In genomic region chr19:41916853-41917252, GRCm38 (mm10) we compare ENCODE assay signal across 26 mouse cellular contexts. TPM values are rescaled to one million over a fixed set of nuclear protein-coding genes. Genes with fewer than 3 reads are reported as not detected.
A peak's percentile ranks its signal among the peaks of the same experiment; 100 is the strongest.
DNase-seq lines count a peak whose midpoint lies in the region; ATAC-seq and TF ChIP-seq lines count a peak whose summit lies in the region.
"Had no signal": no experiment of that assay in that cellular context is flagged by ENCODE, and none has a peak within 500 bp of the region (broad histone marks: within the 10 kb centered on the region; RNA-seq: fewer than 3 reads in every experiment).

No protein-coding gene starts in this region.

- TF ChIP-seq POLR2A in bone marrow macrophage, adult 2 months (IDR thresholded peaks at IDR 0.05; ENCODE audit: borderline replicate concordance, low read depth, low read length): no peak

- no peaks in the 10 kb centered on the region for H3K9me3 ChIP-seq in liver, embryonic 15.5 days (replicated peaks)
- H3K9me3 ChIP-seq in forebrain, embryonic 14.5 days (replicated peaks; ENCODE audit: control insufficient read depth, low read length): no peaks in the 10 kb centered on the region
- H3K9me3 ChIP-seq: embryonic facial prominence, embryonic 13.5 days; forebrain, embryonic 15.5 days; heart, embryonic 13.5 days; hindbrain, embryonic 12.5 days; limb, embryonic 10.5 days; midbrain, embryonic 12.5 days had no signal

- no peak for DNase-seq in liver
- peak; percentile 35 to 53 for DNase-seq in natural killer cell, adult 2 months (ENCODE audit: low spot score in 2 of 2)
- DNase-seq in heart, postnatal 25 days (ENCODE audit: low spot score): no peak
- no peak for DNase-seq in forebrain, embryonic 14.5 days (ENCODE audit: low spot score)
- DNase-seq: adrenal gland, postnatal 36 days; cerebellum, adult 11-12 months; cerebellum, postnatal 14 days; embryo, embryonic 11 days; gastrocnemius, postnatal 14 days; heart, adult 18-20 months; heart, postnatal 14 days; kidney, adult 8-10 months; kidney, postnatal 14 days; lung, adult 2 months; lung, postnatal 36 days; right cerebral cortex, postnatal 14 days had no signal

- 0 out of 2 replicates have a peak overlapping the region, but pooled peaks have one; percentile 38 for H3K27ac ChIP-seq in liver, embryonic 15.5 days (replicated peaks)
- peak overlapping the region; percentile 60 for H3K27ac ChIP-seq in bone marrow macrophage, adult 2 months (ENCODE audit: insufficient read depth, low read depth, low read length)
- no peak overlapping the region for H3K27ac ChIP-seq in forebrain, embryonic 14.5 days (ENCODE audit: low read depth, low read length)
- H3K27ac ChIP-seq: embryonic facial prominence, embryonic 13.5 days; forebrain, embryonic 15.5 days; heart, embryonic 13.5 days; hindbrain, embryonic 12.5 days; limb, embryonic 10.5 days; midbrain, embryonic 12.5 days had no signal

- 68% methylated on average over 4 of the region's 4 CpGs for WGBS in liver, embryonic 15.5 days (ENCODE audit: insufficient replicate concordance)
- 91% methylated on average over 4 of the region's 4 CpGs for WGBS in forebrain, embryonic 14.5 days

- H3K27me3 ChIP-seq in liver, embryonic 15.5 days: no peaks in the 10 kb centered on the region
- H3K27me3 ChIP-seq in forebrain, embryonic 14.5 days (replicated peaks; ENCODE audit: control insufficient read depth, insufficient read depth, low read length): no peaks in the 10 kb centered on the region
- H3K27me3 ChIP-seq: embryonic facial prominence, embryonic 13.5 days; forebrain, embryonic 15.5 days; heart, embryonic 13.5 days; hindbrain, embryonic 12.5 days; midbrain, embryonic 12.5 days had no signal

- intact Hi-C loops in heart, postnatal 25 days (cut with DNase I): no loop called here

- ATAC-seq in liver, embryonic 15.5 days (ENCODE audit: insufficient read depth): no peak
- peak; percentile 84 for ATAC-seq in megakaryocyte, adult 5-6 weeks (ENCODE audit: poor library complexity, severe bottlenecking)
- no peak for ATAC-seq in forebrain, embryonic 14.5 days
- no peak for ATAC-seq in frontal cortex, adult (ENCODE audit: low TSS enrichment)
- ATAC-seq: forebrain, embryonic 15.5 days had no signal

- no peak overlapping the region for H3K9ac ChIP-seq in liver, embryonic 15.5 days
- H3K9ac ChIP-seq in forebrain, embryonic 14.5 days (ENCODE audit: low read length): no peak overlapping the region
- H3K9ac ChIP-seq: embryonic facial prominence, embryonic 13.5 days; forebrain, embryonic 15.5 days; heart, embryonic 13.5 days; hindbrain, embryonic 12.5 days; midbrain, embryonic 12.5 days had no signal

- no peak overlapping the region for H3K4me3 ChIP-seq in liver, embryonic 15.5 days (replicated peaks)
- H3K4me3 ChIP-seq in bone marrow macrophage, adult 2 months (ENCODE audit: insufficient read depth, low read length): no peak overlapping the region
- no peak overlapping the region for H3K4me3 ChIP-seq in forebrain, embryonic 14.5 days (ENCODE audit: low read depth, low read length)
- H3K4me3 ChIP-seq: embryonic facial prominence, embryonic 13.5 days; forebrain, embryonic 15.5 days; heart, embryonic 13.5 days; hindbrain, embryonic 12.5 days; limb, embryonic 10.5 days; midbrain, embryonic 12.5 days had no signal

- no peak for TF ChIP-seq CTCF in bone marrow macrophage, adult 2 months (IDR thresholded peaks at IDR 0.05; ENCODE audit: low read depth, low read length)

- H3K4me1 ChIP-seq in liver, embryonic 15.5 days (replicated peaks): peaks cover 32% of the 10 kb centered on the region
- peaks cover 22% of the 10 kb centered on the region for H3K4me1 ChIP-seq in bone marrow macrophage, adult 2 months (ENCODE audit: control insufficient read depth, insufficient read depth, low read length)
- H3K4me1 ChIP-seq in forebrain, embryonic 14.5 days (ENCODE audit: control insufficient read depth, insufficient read depth, low read length): peaks cover 19% of the 10 kb centered on the region

- H3K4me2 ChIP-seq in liver, embryonic 15.5 days: no peak overlapping the region
- H3K4me2 ChIP-seq in forebrain, embryonic 14.5 days (ENCODE audit: low read length): no peak overlapping the region
- H3K4me2 ChIP-seq: embryonic facial prominence, embryonic 13.5 days; forebrain, embryonic 15.5 days; heart, embryonic 13.5 days; hindbrain, embryonic 12.5 days; midbrain, embryonic 12.5 days had no signal

- peaks cover 54% of the 10 kb centered on the region for H3K36me3 ChIP-seq in liver, embryonic 15.5 days (replicated peaks)
- peaks cover 46% of the 10 kb centered on the region for H3K36me3 ChIP-seq in forebrain, embryonic 14.5 days (ENCODE audit: control insufficient read depth, insufficient read depth, low read length)

RNA-seq across cellular contexts. Expression of gene Pgam1, which starts 5.1 kb away (rescaled TPM):
- 267 and 322 TPM in 2 replicates for polyA plus RNA-seq in liver, embryonic 15.5 days (2015; fragmentation: Nextera tagmentation; extraction: Ambion mirVana)
- 256 and 259 TPM in 2 replicates for polyA plus RNA-seq in bone marrow macrophage, adult 2 months (2012; ENCODE audit: insufficient read depth, insufficient read length, missing spikeins)
- 587 and 602 TPM in 2 replicates for total RNA-seq in megakaryocyte, adult 5-6 weeks (2015)
- 254 and 291 TPM in 2 replicates for total RNA-seq in megakaryocyte, adult 5-6 weeks (2017)
- total RNA-seq in heart, postnatal 25 days (2021): 100 to 1,000 TPM in 1 of 2 experiments, 10 to 100 TPM in 1; 98.5 to 103 TPM
- 505 and 522 TPM in 2 replicates for polyA plus RNA-seq in forebrain, embryonic 14.5 days (2014; fragmentation: Nextera tagmentation; extraction: Ambion mirVana)

RNA-seq across cellular contexts. Expression of gene Exosc1, which starts 16.4 kb away (rescaled TPM):
- 29.2 and 31.4 TPM in 2 replicates for polyA plus RNA-seq in liver, embryonic 15.5 days (2015; fragmentation: Nextera tagmentation; extraction: Ambion mirVana)
- polyA plus RNA-seq in bone marrow macrophage, adult 2 months (2012; ENCODE audit: insufficient read depth, insufficient read length, missing spikeins): 17.8 and 19.0 TPM in 2 replicates
- total RNA-seq in megakaryocyte, adult 5-6 weeks (2015): 37.0 and 38.6 TPM in 2 replicates
- 29.3 and 40.2 TPM in 2 replicates for total RNA-seq in megakaryocyte, adult 5-6 weeks (2017)
- 10 to 100 TPM; 10.8 to 12.4 TPM for total RNA-seq in heart, postnatal 25 days (2021)
- 69.0 and 76.2 TPM in 2 replicates for polyA plus RNA-seq in forebrain, embryonic 14.5 days (2014; fragmentation: Nextera tagmentation; extraction: Ambion mirVana)

RNA-seq across cellular contexts. Expression of gene Zdhhc16, which starts 16.4 kb away (rescaled TPM):
- polyA plus RNA-seq in liver, embryonic 15.5 days (2015; fragmentation: Nextera tagmentation; extraction: Ambion mirVana): 33.7 and 39.6 TPM in 2 replicates
- 43.9 and 44.3 TPM in 2 replicates for polyA plus RNA-seq in bone marrow macrophage, adult 2 months (2012; ENCODE audit: insufficient read depth, insufficient read length, missing spikeins)
- total RNA-seq in megakaryocyte, adult 5-6 weeks (2015): 25.9 and 36.1 TPM in 2 replicates
- 22.4 and 26.4 TPM in 2 replicates for total RNA-seq in megakaryocyte, adult 5-6 weeks (2017)
- 10 to 100 TPM; 17.1 to 17.6 TPM for total RNA-seq in heart, postnatal 25 days (2021)
- 77.2 and 83.7 TPM in 2 replicates for polyA plus RNA-seq in forebrain, embryonic 14.5 days (2014; fragmentation: Nextera tagmentation; extraction: Ambion mirVana)

RNA-seq across cellular contexts. Expression of gene Rrp12, which starts 20.9 kb away (rescaled TPM):
- polyA plus RNA-seq in liver, embryonic 15.5 days (2015; fragmentation: Nextera tagmentation; extraction: Ambion mirVana): 8.5 and 8.6 TPM in 2 replicates
- polyA plus RNA-seq in bone marrow macrophage, adult 2 months (2012; ENCODE audit: insufficient read depth, insufficient read length, missing spikeins): 2.1 TPM in 2 replicates
- 2.3 and 3.4 TPM in 2 replicates for total RNA-seq in megakaryocyte, adult 5-6 weeks (2015)
- total RNA-seq in megakaryocyte, adult 5-6 weeks (2017): 4.6 and 5.1 TPM in 2 replicates
- total RNA-seq in heart, postnatal 25 days (2021): 10 to 100 TPM; 14.1 to 15.5 TPM
- 8.4 and 12.8 TPM in 2 replicates for polyA plus RNA-seq in forebrain, embryonic 14.5 days (2014; fragmentation: Nextera tagmentation; extraction: Ambion mirVana)

Comparison
In these comparisons a context has a peak if more than half of its experiments do, and no peak if none do; other contexts are left out.
1. DNase-seq: peak in natural killer cell, adult 2 months (2 of 2); none in liver (single experiment), heart, postnatal 25 days (single experiment) and forebrain, embryonic 14.5 days (single experiment).